14 mouse cellular contexts compared by ENCODE assay signal in the genomic region with DNA sequence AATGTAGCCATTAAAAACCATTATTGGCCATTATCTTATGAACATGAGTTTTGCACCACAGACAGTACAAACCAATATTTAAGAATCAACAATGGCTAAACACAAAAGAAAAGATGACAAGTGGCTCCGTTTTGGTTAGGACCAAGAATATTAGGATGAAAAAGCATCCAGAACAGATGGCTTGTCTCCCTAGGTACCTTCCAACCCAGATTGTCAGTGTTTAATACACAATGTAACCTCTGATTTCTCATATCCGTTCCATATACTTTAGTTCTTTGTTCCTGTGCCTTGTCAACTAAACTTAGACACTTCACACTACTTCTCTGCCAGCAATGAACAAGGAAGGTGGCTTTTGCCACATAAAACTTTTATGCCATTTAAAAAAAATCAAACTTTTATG.
"Had no signal": no experiment of that assay in that cellular context is flagged by ENCODE, and none has a peak within 500 bp of the region (broad histone marks: within the 10 kb centered on the region; RNA-seq: fewer than 3 reads in every experiment).

No protein-coding gene starts in this region.

- DNase-seq: gastrocnemius, postnatal 14 days; gastrocnemius, postnatal 36 days; heart, adult 11 months; heart, adult 2 months; heart, postnatal 14 days; heart, postnatal 36 days; kidney, adult 11 months; kidney, adult 2 months; kidney, adult 9 months; kidney, postnatal 14 days; kidney, postnatal 36 days; layer of hippocampus, adult 9-11 months; layer of hippocampus, postnatal 36 days; left cerebral cortex, postnatal 4 days had no signal
